Mouse (Mus musculus) kidney, embryonic 14.5 days (tissue): ENCODE measurements around the gene Cenps. TPM values are rescaled to one million over a fixed set of nuclear protein-coding genes. Genes with fewer than 3 reads are reported as not detected.
A peak's percentile ranks its signal among the peaks of the same experiment; 100 is the strongest.

Experiments
- ATAC-seq: fragments of 200-750 bp; cut with Nextera tagmentation; 2 replicates; pipeline ENCODE4 v1.8.0; 2017; ENCODE audit warnings: moderate number of reproducible peaks, mild to moderate bottlenecking, moderate TSS enrichment, moderate library complexity; ENCODE audit not compliant: low FRiP score, low TSS enrichment
- H3K27ac ChIP-seq: fragments of 300-500 bp; sonication (generic); 2 replicates; pipeline ENCODE4 v1.5.1; 2014; ENCODE audit warnings: low read depth, mild to moderate bottlenecking, low read length, moderate library complexity, mixed read lengths
- H3K27me3 ChIP-seq: fragments of 300-500 bp; sonication (generic); 2 replicates; pipeline ENCODE4 v1.6.1; 2014; ENCODE audit warnings: mild to moderate bottlenecking, low read length; ENCODE audit not compliant: control insufficient read depth, insufficient read depth
- H3K36me3 ChIP-seq: fragments of 300-500 bp; sonication (generic); 2 replicates; pipeline ENCODE4 v1.6.1; 2014; ENCODE audit warnings: low read length, mixed read lengths; ENCODE audit not compliant: control insufficient read depth, insufficient read depth
- H3K4me1 ChIP-seq: fragments of 300-500 bp; sonication (generic); 2 replicates; pipeline ENCODE4 v1.6.1; 2014; ENCODE audit warnings: low read length, mixed read lengths; ENCODE audit not compliant: control insufficient read depth, insufficient read depth
- H3K4me2 ChIP-seq: fragments of 300-500 bp; sonication (generic); replicated peaks from 2 replicates; pipeline ENCODE4 v1.6.1; 2014; ENCODE audit warnings: low read depth, mild to moderate bottlenecking, low read length
- H3K4me3 ChIP-seq: fragments of 300-500 bp; sonication (generic); 2 replicates; pipeline ENCODE4 v1.5.1; 2014; ENCODE audit warnings: mild to moderate bottlenecking, low read length
- H3K9ac ChIP-seq: fragments of 300-500 bp; sonication (generic); 2 replicates; pipeline ENCODE4 v1.6.1; 2014; ENCODE audit warnings: low read depth, mild to moderate bottlenecking, low read length, moderate library complexity
- H3K9me3 ChIP-seq: fragments of 300-500 bp; sonication (generic); 2 replicates; pipeline ENCODE4 v1.6.1; 2016; ENCODE audit warnings: low read length; ENCODE audit not compliant: control insufficient read depth
- WGBS: fragments of 180-500 bp; shearing (Covaris S2); extraction: QIAGEN DNeasy Blood & Tissue Kit; methylation state at CpG from one replicate; pipeline ENCODE4 v1.1.7; 2014; 5-methylcytosine and 5-hydroxymethylcytosine counted together
- polyA plus RNA-seq: library from polyadenylated mRNA; unstranded; fragments of >200 nt; fragmentation: Nextera tagmentation; extraction: Ambion mirVana; gene quantifications from 2 replicates; pipeline ENCODE4 v1.2.1, GENCODE M21; 2014

Cenps gene
- 42.2 and 55.3 TPM in 2 replicates for polyA plus RNA-seq

GRCm38 (mm10) chr4:149136982-149137770, at the start of gene Cenps:
Cenps (minus strand) TSS chr4:149137629.
- Histone ChIP-seq H3K27me3 (no peaks in the 10 kb centered on the region), H3K36me3 (no peaks in the 10 kb centered on the region), H3K4me3 (peak within 1 kb of the TSS; percentile 64), H3K4me2 (peak within 1 kb of the TSS; percentile 74), H3K27ac (peak within 1 kb of the TSS; percentile 87), H3K9me3 (no peaks in the 10 kb centered on the region), H3K9ac (peak within 1 kb of the TSS; percentile 69), H3K4me1 (peaks cover 6% of the 10 kb centered on the region)
- peak; percentile 92 for ATAC-seq
- 1% methylated on average over 68 of the region's 68 CpGs for WGBS

DNA sequence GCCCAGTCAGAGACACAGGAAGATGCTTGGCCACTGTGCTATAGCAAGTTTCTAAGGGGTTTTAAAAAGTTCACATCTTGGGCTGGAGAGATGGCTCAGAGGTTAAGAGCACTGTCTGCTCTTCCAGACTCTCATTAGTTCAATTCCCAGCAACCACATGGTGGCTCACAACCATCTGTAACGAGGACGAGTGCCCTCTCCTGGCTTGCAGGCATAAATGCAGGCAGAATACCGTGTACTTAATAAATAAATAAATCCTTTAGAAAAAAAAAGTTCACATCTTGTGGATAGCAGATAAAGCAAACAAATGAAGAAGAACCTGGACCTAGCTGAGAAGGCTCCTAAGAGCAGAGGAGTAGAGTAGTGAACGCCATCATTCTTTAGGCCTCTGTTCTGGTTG, 45.3 kb upstream of the Cenps start:
- no peak overlapping the region for H3K4me2 ChIP-seq
- H3K4me3 ChIP-seq, result no peak overlapping the region
- no peaks in the 10 kb centered on the region for H3K27me3 ChIP-seq
- H3K9me3 ChIP-seq, result no peaks in the 10 kb centered on the region
- no peak for ATAC-seq
- no peak overlapping the region for H3K9ac ChIP-seq
- H3K36me3 ChIP-seq, result peaks cover 65% of the 10 kb centered on the region
- no peak overlapping the region for H3K27ac ChIP-seq
- H3K4me1 ChIP-seq, result no peaks in the 10 kb centered on the region
- WGBS, result 65% methylated on average over 4 of the region's 4 CpGs

GRCm38 (mm10) chr4:149182192-149182591, 44.8 kb upstream of the Cenps start:
- Histone ChIP-seq H3K36me3 (peaks cover 61% of the 10 kb centered on the region), H3K9ac (no peak overlapping the region), H3K4me3 (no peak overlapping the region), H3K9me3 (no peaks in the 10 kb centered on the region), H3K4me1 (no peaks in the 10 kb centered on the region), H3K4me2 (no peak overlapping the region), H3K27me3 (no peaks in the 10 kb centered on the region), H3K27ac (no peak overlapping the region)
- 81% methylated on average over 7 of the region's 7 CpGs for WGBS
- no peak for ATAC-seq

GRCm38 (mm10) chr4:149179573-149179972, 42.1 kb upstream of the Cenps start:
- Histone ChIP-seq H3K4me2 (no peak overlapping the region), H3K4me3 (no peak overlapping the region), H3K9me3 (no peaks in the 10 kb centered on the region), H3K4me1 (no peaks in the 10 kb centered on the region), H3K27me3 (no peaks in the 10 kb centered on the region), H3K27ac (no peak overlapping the region), H3K36me3 (peaks cover 42% of the 10 kb centered on the region), H3K9ac (no peak overlapping the region)
- WGBS, result 47% methylated on average over 4 of the region's 4 CpGs
- ATAC-seq, result no peak

DNA sequence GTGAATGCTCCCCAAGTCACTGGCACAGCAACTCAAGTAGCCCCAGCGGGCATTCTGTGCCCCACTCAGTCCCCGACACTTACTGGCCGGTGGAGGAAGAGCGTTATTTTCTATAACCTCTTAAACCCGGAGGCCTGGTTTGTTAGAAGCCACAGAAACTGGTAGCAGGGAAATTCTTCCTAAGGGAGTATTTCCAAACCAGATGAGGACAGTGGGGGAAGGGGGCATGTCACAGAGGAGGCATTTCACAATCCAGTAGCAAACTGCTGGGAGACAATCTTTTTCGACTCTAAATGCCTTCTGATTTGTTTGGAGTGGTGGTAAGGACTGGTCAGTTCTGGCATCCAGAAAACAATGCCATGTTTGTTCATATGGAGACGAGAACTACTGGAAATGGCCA, 41.7 kb upstream of the Cenps start:
- Histone ChIP-seq H3K9me3 (no peaks in the 10 kb centered on the region), H3K27me3 (no peaks in the 10 kb centered on the region), H3K4me2 (no peak overlapping the region), H3K4me3 (no peak overlapping the region), H3K36me3 (peaks cover 38% of the 10 kb centered on the region), H3K4me1 (no peaks in the 10 kb centered on the region), H3K27ac (no peak overlapping the region), H3K9ac (no peak overlapping the region; the same call in 1 of the 2 replicates)
- no peak for ATAC-seq
- WGBS, result 79% methylated on average over 7 of the region's 7 CpGs

- Histone ChIP-seq H3K36me3 (peaks cover 29% of the 10 kb centered on the region), H3K27ac (no peak overlapping the region), H3K4me1 (no peaks in the 10 kb centered on the region), H3K4me2 (no peak overlapping the region), H3K27me3 (no peaks in the 10 kb centered on the region), H3K9me3 (no peaks in the 10 kb centered on the region), H3K4me3 (no peak overlapping the region), H3K9ac (no peak overlapping the region)
- ATAC-seq, result no peak
- 58% methylated on average over 7 of the region's 7 CpGs for WGBS
Observed at GRCm38 (mm10) chr4:149178328-149178727, 40.9 kb upstream of the Cenps start.

GRCm38 (mm10) chr4:149177046-149177445, 39.6 kb upstream of the Cenps start:
- Histone ChIP-seq H3K27me3 (no peaks in the 10 kb centered on the region), H3K4me2 (no peak overlapping the region), H3K9me3 (no peaks in the 10 kb centered on the region), H3K4me3 (no peak overlapping the region), H3K9ac (no peak overlapping the region), H3K4me1 (0 out of 2 replicates have a peak, but pooled peaks cover 3% of the 10 kb centered on the region), H3K36me3 (peaks cover 19% of the 10 kb centered on the region), H3K27ac (no peak overlapping the region)
- ATAC-seq, result no peak
- WGBS, result 68% methylated on average over 5 of the region's 5 CpGs

DNA sequence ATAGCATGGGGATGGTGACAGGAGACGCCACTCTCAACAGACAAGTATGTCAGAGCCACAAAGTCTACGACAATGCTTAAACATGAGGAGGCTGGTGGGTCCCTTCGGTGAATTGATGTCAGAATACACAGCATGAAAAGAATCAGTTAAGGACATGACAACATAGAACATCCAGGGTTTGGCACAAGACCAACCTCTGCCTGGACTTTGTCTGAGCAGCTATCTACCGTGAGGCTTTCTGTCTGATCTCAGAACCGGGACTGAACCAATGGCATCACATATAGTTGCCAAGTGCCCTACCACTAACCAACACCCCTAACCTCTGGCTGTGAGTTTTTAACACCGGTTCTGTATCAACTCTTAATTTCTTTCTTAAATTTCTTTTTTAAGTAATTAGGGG, 39.2 kb upstream of the Cenps start:
- Histone ChIP-seq H3K4me2 (no peak overlapping the region), H3K36me3 (peaks cover 15% of the 10 kb centered on the region), H3K9ac (no peak overlapping the region), H3K27me3 (no peaks in the 10 kb centered on the region), H3K9me3 (no peaks in the 10 kb centered on the region), H3K4me1 (0 out of 2 replicates have a peak, but pooled peaks cover 3% of the 10 kb centered on the region), H3K4me3 (no peak overlapping the region), H3K27ac (no peak overlapping the region)
- WGBS, result 85% methylated on average over 6 of the region's 6 CpGs
- no peak for ATAC-seq

GRCm38 (mm10) chr4:149173661-149174060, 36.2 kb upstream of the Cenps start:
- no peak overlapping the region for H3K4me3 ChIP-seq
- no peak for ATAC-seq
- no peak overlapping the region for H3K27ac ChIP-seq
- H3K9me3 ChIP-seq, result no peaks in the 10 kb centered on the region
- H3K4me1 ChIP-seq, result 0 out of 2 replicates have a peak, but pooled peaks cover 3% of the 10 kb centered on the region
- H3K27me3 ChIP-seq, result no peaks in the 10 kb centered on the region
- WGBS, result 87% methylated on average over 6 of the region's 6 CpGs
- no peak overlapping the region for H3K4me2 ChIP-seq
- H3K9ac ChIP-seq, result no peak overlapping the region
- no peaks in the 10 kb centered on the region for H3K36me3 ChIP-seq
